Mouse (Mus musculus) cerebellum, adult (tissue): ENCODE measurements around the gene Sec14l2.

Experiments used
- ATAC-seq: cut with Nextera tagmentation; 2 replicates; pipeline ENCODE4 v1.9.2; 2017; ENCODE audit warnings: mild to moderate bottlenecking, moderate library complexity, mixed read lengths; ENCODE audit not compliant: insufficient number of reproducible peaks, low FRiP score, low TSS enrichment

The Sec14l2 gene

DNA sequence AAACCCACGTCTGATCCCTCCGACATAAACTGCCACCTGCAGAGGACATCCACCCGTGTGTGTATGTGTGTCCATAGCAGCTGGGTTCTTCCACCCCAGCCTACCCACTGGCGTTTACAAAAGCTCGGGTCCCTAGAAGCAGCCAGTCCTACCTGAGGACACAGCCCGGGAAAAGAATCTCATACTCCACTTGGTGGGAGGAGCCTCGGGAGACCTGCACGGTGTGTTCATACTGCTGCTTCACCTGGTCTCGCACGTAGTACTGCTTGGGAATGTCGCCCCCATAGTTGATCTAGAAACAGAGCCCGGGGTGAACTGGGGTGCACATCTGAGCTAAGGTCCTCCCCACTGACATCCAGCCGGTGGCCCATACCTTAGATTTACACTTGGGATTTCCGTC lies 19.7 kb downstream of the Sec14l2 start:
- ATAC-seq, result no peak

DNA sequence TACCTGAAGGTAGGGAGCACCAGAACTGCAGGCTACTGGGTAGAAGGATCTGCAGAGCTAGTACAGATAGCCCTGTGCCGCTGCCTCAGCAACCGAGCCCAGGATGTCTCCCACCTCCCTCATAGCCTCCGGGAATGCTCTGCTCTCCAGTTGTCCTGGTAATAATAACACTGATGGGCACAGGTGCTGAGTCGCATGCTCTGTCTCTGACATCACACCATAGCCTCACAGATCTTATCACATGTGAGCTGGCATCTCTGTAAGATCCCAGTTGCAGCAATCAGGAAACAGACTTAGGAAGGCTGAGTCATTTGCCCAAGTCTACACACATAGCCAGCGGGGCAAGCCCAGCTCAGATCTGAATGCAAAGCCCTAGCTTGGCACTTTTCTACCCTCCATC lies 21.4 kb downstream of the Sec14l2 start:
- ATAC-seq, result no peak

- no peak for ATAC-seq
Observed at GRCm38 (mm10) chr11:4099447-4099846, 23.8 kb downstream of the Sec14l2 start.

GRCm38 (mm10) chr11:4098816-4099215 lies 24.4 kb downstream of the Sec14l2 start:
- ATAC-seq, result no peak

- ATAC-seq, result no peak
Observed at GRCm38 (mm10) chr11:4098120-4098519, 25.1 kb downstream of the Sec14l2 start.

- no peak; the same call in 1 of the 2 replicates for ATAC-seq
Observed at GRCm38 (mm10) chr11:4097091-4097621, 26.1 kb downstream of the Sec14l2 start.

- peak; percentile 96 for ATAC-seq
Observed at GRCm38 (mm10) chr11:4096054-4096984, 26.9 kb downstream of the Sec14l2 start.

DNA sequence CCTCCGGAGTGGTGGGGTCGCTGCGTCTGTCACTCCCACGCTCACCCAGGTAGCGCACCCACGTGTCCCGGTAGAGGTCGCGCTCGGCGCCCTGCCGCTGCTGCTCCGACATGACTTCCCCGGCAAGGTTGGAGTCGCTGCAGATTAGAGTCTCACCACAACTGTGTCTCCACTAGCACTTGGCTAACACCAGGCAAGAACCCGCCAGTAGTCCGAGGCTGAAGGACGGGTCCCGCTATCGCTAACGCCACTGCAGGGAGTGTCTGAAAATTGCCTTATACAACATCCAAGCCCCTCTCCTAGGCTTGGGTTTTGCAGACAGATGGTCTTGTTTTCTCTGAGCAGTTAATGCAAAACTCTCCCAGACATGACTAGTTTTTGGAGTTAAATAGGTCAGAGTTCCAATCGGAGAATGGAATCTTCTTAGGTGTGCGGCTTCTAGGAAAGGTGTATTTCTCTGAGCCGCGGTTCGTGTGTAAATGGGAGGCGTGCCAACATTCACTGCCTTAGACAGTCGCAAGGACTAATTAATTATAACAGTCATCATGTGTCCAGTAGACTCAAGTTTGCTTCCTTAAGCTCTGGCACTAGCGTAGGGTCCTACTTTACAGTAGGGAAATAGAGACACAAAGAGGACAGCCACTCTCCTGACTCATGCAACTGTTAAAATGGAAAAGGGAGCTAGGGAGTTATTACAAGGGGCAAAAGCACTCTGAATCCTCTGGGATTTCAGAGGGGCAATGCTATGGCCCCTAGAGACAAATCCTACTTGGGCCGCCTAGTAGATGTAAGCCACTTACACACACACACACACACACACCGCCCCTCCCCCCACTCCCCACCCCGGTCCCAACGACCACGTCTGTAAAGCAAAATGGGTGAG lies 27.8 kb downstream of the Sec14l2 start, which contains the start of gene Mtfp1:
Mtfp1 (minus strand) TSS at position 275 of the 883 bp plus-strand sequence.
- ATAC-seq, result no peak

- no peak for ATAC-seq
Observed at GRCm38 (mm10) chr11:4094378-4095170, 28.6 kb downstream of the Sec14l2 start.

DNA sequence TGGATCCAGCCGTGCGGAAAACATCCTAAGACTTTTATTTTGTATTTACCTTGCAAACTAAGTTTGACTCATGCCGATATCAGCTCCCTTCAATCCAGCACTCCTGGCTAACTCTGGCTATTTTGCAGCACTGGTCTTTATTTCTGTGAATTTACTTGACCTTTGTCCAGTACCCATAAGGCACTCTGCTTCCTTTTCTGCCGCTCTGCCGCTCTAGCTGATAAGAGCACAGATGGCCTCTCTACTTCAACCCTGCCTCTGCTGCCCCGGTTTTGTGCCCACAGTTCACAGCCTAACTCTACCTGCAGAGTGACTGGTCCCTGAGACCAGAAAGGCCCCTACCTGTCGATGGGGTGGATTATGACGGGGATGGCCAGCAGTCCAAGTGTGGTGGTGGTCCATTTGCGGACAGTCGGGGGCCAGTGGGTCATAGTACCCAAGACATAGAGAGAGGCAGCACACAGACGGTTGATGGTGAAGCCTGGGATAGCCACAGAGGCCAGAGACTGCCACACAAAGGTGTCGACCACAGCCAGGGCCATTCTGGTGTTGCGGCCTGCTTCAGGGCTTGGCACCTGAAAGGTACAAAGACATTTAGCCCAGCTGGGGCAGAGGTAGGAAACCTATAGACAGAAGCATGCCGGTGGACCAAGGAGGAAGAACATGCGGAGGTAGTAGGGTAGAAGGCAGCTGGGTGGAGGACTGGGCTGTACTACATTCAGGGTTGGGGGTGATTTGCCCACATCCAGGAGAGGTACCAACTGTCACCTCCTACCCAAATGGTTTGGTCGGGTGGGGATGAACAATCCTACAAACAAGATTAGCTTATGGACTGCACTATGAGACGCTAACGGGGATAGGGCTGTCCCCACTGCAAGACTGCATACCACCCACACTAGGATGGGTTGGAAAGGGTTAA lies 29.5 kb downstream of the Sec14l2 start:
- no peak for ATAC-seq

DNA sequence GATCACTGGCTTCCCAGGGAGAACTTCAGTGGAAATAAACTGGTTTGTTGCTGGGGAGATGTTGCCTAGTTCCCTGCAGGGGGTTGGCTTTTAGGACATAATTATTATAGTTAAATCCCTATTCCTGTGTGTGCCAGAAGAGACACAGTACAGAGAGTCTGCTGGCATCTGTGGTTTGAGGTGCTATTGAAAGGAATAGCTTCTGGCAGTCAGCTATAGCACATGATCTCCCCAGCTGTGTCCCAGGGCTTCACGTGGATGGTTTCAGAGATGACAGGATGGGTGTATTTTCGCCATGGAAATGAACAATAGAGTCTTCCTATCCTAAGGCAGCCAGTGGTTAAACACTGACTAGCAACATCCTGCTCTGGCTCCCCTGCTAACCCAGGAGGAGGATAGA lies 35.9 kb downstream of the Sec14l2 start:
- ATAC-seq, result no peak

DNA sequence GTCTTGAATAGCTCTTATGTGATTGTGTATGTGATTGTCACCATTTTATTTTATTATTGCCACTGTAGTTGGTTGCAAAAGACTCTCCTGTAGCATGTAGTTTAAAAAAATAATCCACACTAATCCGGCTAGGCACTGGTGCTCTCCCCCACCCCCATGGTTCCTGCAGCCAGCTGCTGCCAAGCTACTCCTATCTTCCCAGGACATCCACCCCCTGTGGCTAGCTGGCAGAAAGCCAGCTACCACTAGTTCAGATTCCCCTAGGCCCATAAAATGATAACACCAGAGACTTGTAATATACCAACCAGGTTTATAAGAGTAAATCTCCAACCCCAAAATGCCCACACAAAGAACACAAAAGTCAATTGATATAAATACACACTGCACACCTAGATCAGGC lies 37.0 kb downstream of the Sec14l2 start:
- ATAC-seq, result no peak

DNA sequence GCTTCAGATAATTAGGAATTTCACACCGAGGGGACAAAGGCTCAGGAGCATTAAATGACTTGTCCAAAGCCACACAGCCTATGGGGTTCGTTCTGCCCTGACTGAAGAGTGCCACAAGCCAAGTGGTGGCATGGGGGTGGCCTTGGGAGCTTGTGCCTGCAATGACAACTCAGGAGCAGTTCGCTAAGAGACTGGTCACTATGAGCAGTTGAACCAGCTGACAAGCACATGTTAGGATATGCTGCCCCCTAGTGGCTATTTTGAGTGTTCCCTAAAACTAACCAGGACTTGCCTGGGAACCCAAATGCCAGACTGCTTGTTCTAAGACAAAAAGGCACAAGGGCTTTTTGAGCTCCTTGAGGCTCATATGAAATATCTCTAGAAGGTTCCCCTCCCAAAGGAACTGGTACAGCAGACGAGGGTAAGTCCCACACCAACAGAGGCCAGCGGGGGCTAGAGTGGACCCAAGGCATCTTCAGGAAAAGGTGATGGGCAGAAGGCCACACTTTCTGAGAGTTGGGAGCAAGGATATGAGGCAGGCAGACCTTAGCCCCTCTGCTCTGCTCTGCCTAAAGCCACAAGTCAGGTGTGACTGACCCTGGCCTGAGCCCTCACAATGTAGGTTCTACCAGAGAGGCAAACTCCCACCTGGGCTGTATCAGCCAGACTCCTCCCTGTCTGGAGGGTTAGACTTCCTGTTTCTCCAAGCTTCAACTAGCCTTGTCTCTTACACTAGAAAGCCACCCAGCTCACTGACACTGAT lies 39.7 kb downstream of the Sec14l2 start:
- ATAC-seq, result peak; percentile 56; the same call in 1 of the 2 replicates

DNA sequence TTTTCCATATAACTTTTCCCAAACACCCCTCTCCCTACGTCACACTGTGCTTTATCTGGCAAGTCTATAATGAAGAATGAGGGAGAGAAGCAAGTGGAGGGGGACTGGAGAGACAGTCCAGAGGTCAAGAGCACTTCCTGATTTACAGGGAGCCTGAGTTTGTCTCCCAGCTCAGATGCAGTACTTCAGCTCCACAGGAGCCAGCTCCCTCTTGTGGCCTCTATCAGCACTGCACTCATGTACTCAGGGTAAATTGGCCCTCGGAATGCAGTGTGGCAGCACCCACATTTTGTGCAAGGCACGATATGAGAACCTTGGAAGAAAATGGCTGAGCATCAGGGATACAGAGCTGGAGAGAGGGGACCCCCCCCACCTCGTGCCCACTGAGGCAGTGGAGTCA lies 43.0 kb downstream of the Sec14l2 start:
- no peak for ATAC-seq

DNA sequence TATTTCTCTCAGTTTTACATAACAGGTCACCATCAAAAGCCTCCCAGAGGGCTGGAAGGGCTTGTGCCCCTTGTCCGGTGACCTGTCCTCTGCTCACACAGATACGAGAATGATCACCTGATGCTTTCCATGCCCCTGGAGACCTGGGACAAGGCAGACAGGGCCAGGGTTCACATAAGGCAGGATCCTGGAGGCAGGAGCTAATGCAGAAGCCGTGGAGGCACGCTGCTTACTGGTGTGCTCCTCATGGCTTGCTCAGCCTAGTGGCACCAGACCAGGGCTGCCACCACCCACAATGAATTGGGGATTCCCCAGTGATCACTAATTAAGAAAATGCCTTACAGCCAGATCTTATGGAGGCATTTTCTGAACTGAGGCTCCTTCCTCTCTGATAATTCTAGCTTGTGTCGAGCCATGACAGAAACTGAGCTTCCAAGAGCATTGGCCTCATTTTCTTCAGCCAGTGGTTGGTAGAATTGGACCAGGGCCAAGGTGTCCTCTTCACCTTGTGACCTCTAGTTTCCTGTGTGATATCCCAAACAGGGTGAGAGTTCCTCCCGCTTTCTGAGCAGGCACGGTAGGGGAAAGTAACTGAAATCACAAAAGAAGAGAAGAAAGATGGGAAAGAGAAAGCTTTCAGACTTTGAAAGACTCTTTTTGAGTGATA lies 44.8 kb downstream of the Sec14l2 start:
- no peak for ATAC-seq

- no peak for ATAC-seq
Observed at GRCm38 (mm10) chr11:4076633-4077032, 46.6 kb downstream of the Sec14l2 start.

DNA sequence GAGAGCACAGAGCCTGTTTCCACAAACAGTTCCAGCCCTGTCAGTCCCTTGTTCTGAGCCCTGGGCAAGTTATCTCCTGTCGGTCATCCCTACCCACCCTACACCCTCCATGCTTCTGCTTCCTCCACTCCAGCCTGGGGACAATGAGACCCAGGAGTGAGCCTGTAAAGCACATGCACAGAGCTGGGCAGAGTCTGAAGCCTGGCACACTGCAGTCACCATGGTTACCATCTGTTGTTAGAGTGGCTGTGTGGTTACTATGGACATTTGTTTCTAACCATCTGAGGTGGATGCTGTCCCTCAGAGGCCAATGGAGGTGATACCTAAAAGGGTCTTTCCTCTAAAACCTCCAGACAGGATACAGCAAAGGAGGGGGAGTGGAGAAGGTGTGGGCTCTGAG lies 53.6 kb downstream of the Sec14l2 start:
- no peak for ATAC-seq

- ATAC-seq, result no peak
Observed at GRCm38 (mm10) chr11:4064627-4065122, 58.5 kb downstream of the Sec14l2 start, which contains the start of gene Sec14l3. Sec14l3 (plus strand) TSS chr11:4064841.
